Mouse (Mus musculus) hindlimb bud, embryonic 11.5 days (tissue): ENCODE results near the gene Elovl2.
"Not testable (repeated sequence)": the region's sequence is repeated elsewhere in the genome, so short reads cannot be mapped to it uniquely, and the experiment has no call there.

Experiments used
- DNase-seq: peaks from one replicate; pipeline ENCODE4 v3.0.0-alpha.2; 2012; ENCODE audit warnings: low read depth, low spot score; ENCODE audit errors: extremely low spot score

Elovl2 gene

GRCm38 (mm10) chr13:41220304-41220834 is at the start of gene Elovl2:
Gene Elovl2, minus strand, starts transcription at chr13:41220405.
- DNase-seq = no peak

- no peak for DNase-seq
These were observed 47.7 kb upstream of the Elovl2 start for GRCm38 (mm10) chr13:41267827-41268408.

- no peak for DNase-seq
These were observed 43.2 kb upstream of the Elovl2 start for GRCm38 (mm10) chr13:41263304-41264006.

GRCm38 (mm10) chr13:41261617-41262016 is 41.4 kb upstream of the Elovl2 start:
- not testable (repeated sequence) for DNase-seq

- DNase-seq = no peak
These were observed 37.6 kb upstream of the Elovl2 start for GRCm38 (mm10) chr13:41257851-41258250.

GRCm38 (mm10) chr13:41256962-41257361 is 36.8 kb upstream of the Elovl2 start:
- DNase-seq = no peak

- DNase-seq = no peak
These were observed 35.9 kb upstream of the Elovl2 start for GRCm38 (mm10) chr13:41256126-41256525.

- DNase-seq = no peak
These were observed 32.5 kb upstream of the Elovl2 start for GRCm38 (mm10) chr13:41252736-41253135.

GRCm38 (mm10) chr13:41252141-41252540 is 31.9 kb upstream of the Elovl2 start:
- no peak for DNase-seq

- DNase-seq = no peak
These were observed 31.5 kb upstream of the Elovl2 start for GRCm38 (mm10) chr13:41251667-41252066.

- not testable (repeated sequence) for DNase-seq
These were observed 31.0 kb upstream of the Elovl2 start for GRCm38 (mm10) chr13:41251232-41251631.

GRCm38 (mm10) chr13:41250318-41250981 is 30.2 kb upstream of the Elovl2 start:
- DNase-seq = no peak

- peak; percentile 89 for DNase-seq
These were observed 29.5 kb upstream of the Elovl2 start, which contains the start of gene Smim13 for GRCm38 (mm10) chr13:41249538-41250317. Gene Smim13, plus strand, starts transcription at chr13:41249844.

- no peak for DNase-seq
These were observed 28.7 kb upstream of the Elovl2 start for GRCm38 (mm10) chr13:41248751-41249520.

GRCm38 (mm10) chr13:41244306-41244830 is 24.2 kb upstream of the Elovl2 start:
- no peak for DNase-seq

- DNase-seq = no peak
These were observed 21.4 kb upstream of the Elovl2 start for GRCm38 (mm10) chr13:41241557-41241956.

- no peak for DNase-seq
These were observed 18.6 kb upstream of the Elovl2 start for GRCm38 (mm10) chr13:41238805-41239130.

GRCm38 (mm10) chr13:41238035-41238804 is 18.0 kb upstream of the Elovl2 start:
- no peak for DNase-seq
